Mouse (Mus musculus) midbrain, postnatal 0 days (tissue): Measurements from ENCODE around the gene Trank1. TPM values are rescaled to one million over a fixed set of nuclear protein-coding genes. Genes with fewer than 3 reads are reported as not detected.
A peak's percentile ranks its signal among the peaks of the same experiment; 100 is the strongest.

Experiments
- ATAC-seq: fragments of 200-750 bp; cut with Nextera tagmentation; 2 replicates; pipeline ENCODE4 v1.8.0; 2017; ENCODE audit warnings: moderate number of reproducible peaks, mild to moderate bottlenecking, moderate TSS enrichment, moderate library complexity; ENCODE audit not compliant: low FRiP score
- DNase-seq: peaks from one replicate; pipeline ENCODE4 v3.0.0-alpha.2; 2015; ENCODE audit warnings: low spot score
- H3K27ac ChIP-seq: fragments of 300-500 bp; sonication (generic); 2 replicates; pipeline ENCODE4 v1.5.1; 2014; ENCODE audit warnings: low read depth, mild to moderate bottlenecking, low read length, mixed read lengths
- H3K27me3 ChIP-seq: fragments of 300-500 bp; sonication (generic); 2 replicates; pipeline ENCODE4 v1.6.1; 2014; ENCODE audit warnings: low read length, control low read depth, mixed read lengths; ENCODE audit not compliant: insufficient read depth
- H3K36me3 ChIP-seq: fragments of 300-500 bp; sonication (generic); 2 replicates; pipeline ENCODE4 v1.6.1; 2014; ENCODE audit warnings: low read length, control low read depth, mixed read lengths; ENCODE audit not compliant: insufficient read depth
- H3K4me1 ChIP-seq: fragments of 300-500 bp; sonication (generic); 2 replicates; pipeline ENCODE4 v1.6.1; 2014; ENCODE audit warnings: mild to moderate bottlenecking, control low read depth, antibody characterized with exemption, low read length, mixed read lengths; ENCODE audit not compliant: insufficient read depth
- H3K4me2 ChIP-seq: fragments of 300-500 bp; sonication (generic); 2 replicates; pipeline ENCODE4 v1.6.1; 2014; ENCODE audit warnings: low read depth, mild to moderate bottlenecking, low read length, mixed read lengths; ENCODE audit not compliant: poor library complexity, severe bottlenecking
- H3K4me3 ChIP-seq: fragments of 300-500 bp; sonication (generic); 2 replicates; pipeline ENCODE4 v1.5.1; 2014; ENCODE audit warnings: low read depth, mild to moderate bottlenecking, low read length, moderate library complexity
- H3K9ac ChIP-seq: fragments of 300-500 bp; sonication (generic); replicated peaks from 2 replicates; pipeline ENCODE4 v1.6.1; 2014; ENCODE audit warnings: mild to moderate bottlenecking, low read length, moderate library complexity, mixed read lengths; ENCODE audit not compliant: poor library complexity, severe bottlenecking
- H3K9me3 ChIP-seq: fragments of 300-500 bp; sonication (generic); 2 replicates; pipeline ENCODE4 v1.6.1; 2016; ENCODE audit warnings: low read length, control low read depth
- CTCF ChIP-seq: IDR thresholded peaks from 2 replicates; pipeline ENCODE4 v1.5.1; 2016; ENCODE audit warnings: antibody characterized with exemption, mild to moderate bottlenecking
- WGBS: fragments of 180-500 bp; shearing (Covaris S2); extraction: QIAGEN DNeasy Blood & Tissue Kit; methylation state at CpG from one replicate; pipeline ENCODE4 v1.1.7; 2014; 5-methylcytosine and 5-hydroxymethylcytosine counted together
- polyA plus RNA-seq: library from polyadenylated mRNA; unstranded; fragments of >200 nt; fragmentation: Nextera tagmentation; extraction: Ambion mirVana; gene quantifications from 2 replicates; pipeline ENCODE4 v1.2.1, GENCODE M21; 2015
- total RNA-seq: library from RNA; depleted of rRNA; stranded (reverse); fragments of >200 nt; gene quantifications from 2 replicates; pipeline ENCODE4 v1.2.3, GENCODE M21; 2014; rRNA removed

Trank1 gene
- total and polyA plus RNA-seq, 2 experiments from 2014 or later = 21.9 to 55.7 TPM

DNA sequence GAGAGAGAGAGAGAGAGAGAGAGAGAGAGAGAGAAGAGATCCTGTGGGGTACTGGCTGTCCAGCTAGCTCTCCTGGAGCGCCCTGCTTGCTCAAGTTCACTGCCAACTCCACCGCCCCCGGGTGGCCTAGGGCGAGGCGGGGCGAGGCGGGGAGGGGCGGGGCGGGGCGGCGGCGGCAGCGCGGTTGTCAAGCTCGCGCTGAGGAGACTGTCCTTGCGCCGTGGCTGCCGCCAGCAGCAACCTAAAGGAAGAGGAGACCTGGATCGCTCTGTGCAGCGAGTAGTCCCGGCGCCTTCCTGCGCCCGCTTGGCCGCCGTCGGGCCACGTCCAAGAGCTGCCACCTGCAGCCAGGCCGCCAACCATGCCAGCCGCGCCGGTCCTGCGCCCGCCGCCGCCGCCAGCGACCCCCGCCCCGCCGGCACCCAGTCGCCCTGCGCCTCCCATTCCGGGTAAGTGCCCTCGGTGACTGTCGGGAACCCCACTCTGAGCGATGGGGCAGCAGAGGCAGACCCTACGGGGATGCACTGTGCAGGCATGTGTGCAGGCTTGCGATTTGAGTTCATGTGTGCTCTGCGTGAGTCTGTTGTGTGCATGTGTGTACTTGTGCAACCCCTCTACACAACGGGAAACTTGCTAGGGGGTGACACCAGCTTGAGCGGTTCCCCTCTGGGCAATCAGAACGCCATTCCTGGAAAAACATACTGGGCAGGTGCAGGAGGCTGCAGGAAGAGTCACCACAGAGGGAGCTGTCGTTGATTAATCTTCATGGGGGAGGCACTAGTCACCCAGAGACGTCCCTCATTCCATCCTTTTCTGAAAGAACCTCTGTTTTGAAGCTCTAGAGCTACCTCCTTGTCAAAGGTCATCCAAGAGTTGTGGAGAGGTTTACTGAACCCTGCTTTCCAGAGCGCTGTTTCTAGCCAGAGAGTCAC, 127.6 kb downstream of the Trank1 start, which contains the start of gene Dclk3:
TSS of gene Dclk3 (plus strand) at position 178 of the 932 bp plus-strand sequence.
- H3K36me3 ChIP-seq = no peaks in the 10 kb centered on the region
- H3K27ac ChIP-seq = 0 out of 2 replicates have a peak within 1 kb of the TSS, but pooled peaks have one; percentile 18
- H3K4me1 ChIP-seq = no peaks in the 10 kb centered on the region
- H3K27me3 ChIP-seq = peaks cover 3% of the 10 kb centered on the region; the same call in 1 of the 2 replicates
- H3K4me2 ChIP-seq = peak within 1 kb of the TSS; percentile 57
- WGBS = 2% methylated on average over 37 of the region's 57 CpGs
- H3K9me3 ChIP-seq = no peaks in the 10 kb centered on the region
- peak within 1 kb of the TSS; percentile 56 for H3K4me3 ChIP-seq
- ATAC-seq (no peak; the same call in 1 of the 2 replicates), DNase-seq (no peak)
- peak within 1 kb of the TSS; percentile 69 for H3K9ac ChIP-seq
- peak; percentile 30; the same call in 1 of the 2 replicates for TF ChIP-seq CTCF

DNA sequence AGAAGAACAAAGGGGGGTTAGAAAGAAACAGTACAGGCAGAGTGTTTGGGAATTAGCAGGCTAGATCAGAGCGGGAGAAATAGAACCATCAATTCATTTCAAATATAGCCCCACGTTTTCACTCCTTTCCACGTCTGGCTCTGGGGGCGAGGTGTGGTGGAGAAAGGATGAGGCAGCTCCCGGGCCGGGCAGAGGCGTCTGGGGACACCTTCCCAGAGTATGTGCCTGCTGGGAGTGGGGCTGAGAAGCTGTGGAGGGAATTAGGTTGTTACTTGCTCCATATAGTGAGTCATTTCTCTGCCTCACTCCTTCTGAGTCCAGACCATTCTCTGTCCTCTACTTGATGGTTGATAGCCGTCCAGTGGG, 128.3 kb downstream of the Trank1 start:
- no peak overlapping the region for H3K27ac ChIP-seq
- peak overlapping the region; percentile 56 for H3K4me3 ChIP-seq
- H3K4me2 ChIP-seq = peak overlapping the region; percentile 57
- no peaks in the 10 kb centered on the region for H3K36me3 ChIP-seq
- no peak for DNase-seq
- 59% methylated on average over 8 of the region's 8 CpGs for WGBS
- ATAC-seq = no peak
- TF ChIP-seq CTCF = no peak
- no peaks in the 10 kb centered on the region for H3K4me1 ChIP-seq
- H3K9me3 ChIP-seq = no peaks in the 10 kb centered on the region
- peaks cover 3% of the 10 kb centered on the region; the same call in 1 of the 2 replicates for H3K27me3 ChIP-seq
- H3K9ac ChIP-seq = peak overlapping the region; percentile 69; the same call in 1 of the 2 replicates

DNA sequence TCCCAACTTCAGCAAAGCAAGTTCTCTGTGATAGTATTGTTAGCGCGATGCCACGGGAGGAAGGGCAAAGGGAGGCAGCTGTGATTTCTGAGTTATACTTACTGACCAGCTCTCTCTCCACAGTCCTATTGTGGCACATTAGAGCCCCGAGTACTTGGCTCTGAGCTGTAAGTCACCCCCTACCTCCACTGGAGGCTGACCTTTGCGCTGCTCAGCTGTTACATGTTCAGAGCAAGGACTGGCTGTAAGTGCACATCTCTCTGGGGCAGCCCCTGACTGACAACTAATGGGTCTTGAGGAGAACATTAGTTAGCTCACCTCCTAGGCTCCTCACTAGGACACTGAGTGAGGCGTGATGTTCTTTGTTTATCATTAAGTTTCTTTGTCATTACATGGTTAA, 128.9 kb downstream of the Trank1 start:
- Histone ChIP-seq H3K9ac (no peak overlapping the region), H3K4me3 (peak overlapping the region; percentile 56; the same call in 1 of the 2 replicates), H3K9me3 (no peaks in the 10 kb centered on the region), H3K4me1 (no peaks in the 10 kb centered on the region), H3K27ac (no peak overlapping the region), H3K36me3 (no peaks in the 10 kb centered on the region), H3K4me2 (peak overlapping the region; percentile 57), H3K27me3 (peaks cover 3% of the 10 kb centered on the region; the same call in 1 of the 2 replicates)
- ATAC-seq = no peak
- DNase-seq = no peak
- WGBS = 84% methylated on average over 6 of the region's 6 CpGs
- no peak for TF ChIP-seq CTCF

DNA sequence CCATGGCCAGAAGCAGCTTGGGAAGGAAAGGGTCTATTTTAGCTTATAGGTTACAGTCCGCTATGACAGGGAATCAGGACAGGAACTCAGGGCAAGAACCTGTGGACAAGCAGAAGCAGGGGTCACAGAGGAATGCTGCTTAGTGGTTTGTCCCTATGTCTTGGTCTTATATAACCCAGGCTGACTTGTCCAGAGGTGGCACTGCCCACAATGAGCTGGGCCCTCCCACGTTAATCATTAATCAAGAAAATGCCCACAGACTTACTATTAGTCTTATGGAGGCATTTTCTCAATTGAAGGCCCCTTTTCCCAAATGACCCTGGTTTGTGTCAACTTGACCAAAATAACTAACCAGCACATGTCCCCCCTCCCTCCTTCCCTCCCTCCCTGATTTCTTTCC, 129.6 kb downstream of the Trank1 start:
- H3K4me2 ChIP-seq = no peak overlapping the region
- DNase-seq = no peak

More for the DNA sequence above, 129.6 kb downstream of the Trank1 start:
- TF ChIP-seq CTCF = no peak
- WGBS = 85% methylated on average over 2 of the region's 2 CpGs
- Histone ChIP-seq H3K9ac (no peak overlapping the region), H3K4me1 (no peaks in the 10 kb centered on the region), H3K27me3 (peaks cover 3% of the 10 kb centered on the region; the same call in 1 of the 2 replicates), H3K9me3 (no peaks in the 10 kb centered on the region), H3K4me3 (no peak overlapping the region), H3K36me3 (no peaks in the 10 kb centered on the region), H3K27ac (no peak overlapping the region)
- ATAC-seq = no peak

Other genes with a start within 250 kb of the Trank1 start
- gene Lrrfip2, start 194.1 kb upstream of the Trank1 start, total RNA-seq = 23.7 and 32.7 TPM in 2 replicates
- gene Lrrfip2, start 194.1 kb upstream of the Trank1 start, polyA plus RNA-seq = 42.2 and 44.0 TPM in 2 replicates
- gene Mlh1, start 39.9 kb upstream of the Trank1 start, total RNA-seq = 12.6 and 19.6 TPM in 2 replicates
- 20.4 and 20.6 TPM in 2 replicates for gene Mlh1, start 39.9 kb upstream of the Trank1 start, polyA plus RNA-seq
- 95.1 and 127 TPM in 2 replicates for gene Epm2aip1, start 39.8 kb upstream of the Trank1 start, total RNA-seq
- 41.1 and 46.6 TPM in 2 replicates for gene Epm2aip1, start 39.8 kb upstream of the Trank1 start, polyA plus RNA-seq
- 10.5 and 10.7 TPM in 2 replicates for gene Dclk3, start 127.3 kb downstream of the Trank1 start, total RNA-seq
- gene Dclk3, start 127.3 kb downstream of the Trank1 start, polyA plus RNA-seq = 6.5 and 7.4 TPM in 2 replicates